In genomic region chr17:28280831-28281377, GRCm38 (mm10) we compare ENCODE assay signal across 14 mouse cellular contexts. TPM values are rescaled to one million over a fixed set of nuclear protein-coding genes. Genes with fewer than 3 reads are reported as not detected.
DNase-seq lines count a peak whose midpoint lies in the region; ATAC-seq lines count a peak whose summit lies in the region.
"Had no signal": no experiment of that assay in that cellular context is flagged by ENCODE, and none has a peak within 500 bp of the region (broad histone marks: within the 10 kb centered on the region; RNA-seq: fewer than 3 reads in every experiment).

No protein-coding gene starts in this region.

- H3K4me1 ChIP-seq in heart, embryonic 12.5 days (replicated peaks): peaks cover 28% of the 10 kb centered on the region
- peaks cover 48% of the 10 kb centered on the region for H3K4me1 ChIP-seq in midbrain, embryonic 10.5 days
- peaks cover 7% of the 10 kb centered on the region; the same call in 1 of the 2 replicates for H3K4me1 ChIP-seq in midbrain, embryonic 14.5 days (ENCODE audit: control insufficient read depth, insufficient read depth, low read length)
- H3K4me1 ChIP-seq in intestine, embryonic 16.5 days (ENCODE audit: control insufficient read depth, insufficient read depth, low read length): peaks cover 43% of the 10 kb centered on the region
- H3K4me1 ChIP-seq in stomach, embryonic 15.5 days: peaks cover 46% of the 10 kb centered on the region

- H3K36me3 ChIP-seq in heart, embryonic 12.5 days: no peaks in the 10 kb centered on the region
- no peaks in the 10 kb centered on the region for H3K36me3 ChIP-seq in midbrain, embryonic 10.5 days
- no peaks in the 10 kb centered on the region for H3K36me3 ChIP-seq in midbrain, embryonic 14.5 days (ENCODE audit: control insufficient read depth, insufficient read depth, low read length)
- H3K36me3 ChIP-seq in intestine, embryonic 16.5 days (ENCODE audit: control insufficient read depth, insufficient read depth, low read length): no peaks in the 10 kb centered on the region
- no peaks in the 10 kb centered on the region for H3K36me3 ChIP-seq in stomach, embryonic 15.5 days
- H3K36me3 ChIP-seq: hindbrain, embryonic 15.5 days had no signal

- H3K9ac ChIP-seq in heart, embryonic 12.5 days: 0 out of 2 replicates have a peak overlapping the region, but pooled peaks have one; percentile 32
- H3K9ac ChIP-seq in midbrain, embryonic 14.5 days (replicated peaks; ENCODE audit: low read length): no peak overlapping the region
- peak overlapping the region; percentile 40; the same call in 1 of the 2 replicates for H3K9ac ChIP-seq in intestine, embryonic 16.5 days (ENCODE audit: low read depth, low read length)
- H3K9ac ChIP-seq in stomach, embryonic 15.5 days: no peak overlapping the region
- H3K9ac ChIP-seq: hindbrain, embryonic 15.5 days had no signal

- ATAC-seq in heart, embryonic 12.5 days (ENCODE audit: insufficient number of reproducible peaks, low FRiP score): no peak
- ATAC-seq in midbrain, embryonic 14.5 days (ENCODE audit: low FRiP score, low TSS enrichment): no peak
- ATAC-seq in intestine, embryonic 16.5 days: 0 out of 2 replicates have a peak, but pooled peaks have one; percentile 27
- peak; percentile 13; the same call in 1 of the 2 replicates for ATAC-seq in stomach, embryonic 15.5 days (ENCODE audit: insufficient read depth, low FRiP score, low read depth)
- ATAC-seq: forebrain, embryonic 16.5 days; Patski had no signal

- WGBS in heart, embryonic 12.5 days: 54% methylated on average over 5 of the region's 5 CpGs
- WGBS in midbrain, embryonic 10.5 days: 53% methylated on average over 5 of the region's 5 CpGs
- WGBS in midbrain, embryonic 14.5 days: 46% methylated on average over 5 of the region's 5 CpGs
- WGBS in intestine, embryonic 16.5 days: 30% methylated on average over 5 of the region's 5 CpGs
- 30% methylated on average over 5 of the region's 5 CpGs for WGBS in stomach, embryonic 15.5 days

- H3K9me3 ChIP-seq in heart, embryonic 12.5 days (replicated peaks): no peaks in the 10 kb centered on the region
- no peaks in the 10 kb centered on the region for H3K9me3 ChIP-seq in midbrain, embryonic 10.5 days (replicated peaks)
- no peaks in the 10 kb centered on the region for H3K9me3 ChIP-seq in midbrain, embryonic 14.5 days (ENCODE audit: control insufficient read depth, low read length)
- no peaks in the 10 kb centered on the region for H3K9me3 ChIP-seq in intestine, embryonic 16.5 days (ENCODE audit: control insufficient read depth, low read length)
- no peaks in the 10 kb centered on the region for H3K9me3 ChIP-seq in stomach, embryonic 15.5 days
- H3K9me3 ChIP-seq: hindbrain, embryonic 15.5 days had no signal

- H3K4me2 ChIP-seq in heart, embryonic 12.5 days: no peak overlapping the region
- H3K4me2 ChIP-seq in midbrain, embryonic 14.5 days (ENCODE audit: low read length): no peak overlapping the region
- no peak overlapping the region for H3K4me2 ChIP-seq in intestine, embryonic 16.5 days (ENCODE audit: low read depth, low read length)
- no peak overlapping the region for H3K4me2 ChIP-seq in stomach, embryonic 15.5 days
- H3K4me2 ChIP-seq: hindbrain, embryonic 15.5 days had no signal

- no peaks in the 10 kb centered on the region for H3K27me3 ChIP-seq in heart, embryonic 12.5 days (replicated peaks)
- H3K27me3 ChIP-seq in midbrain, embryonic 10.5 days (ENCODE audit: low read depth, poor library complexity, severe bottlenecking): no peaks in the 10 kb centered on the region
- no peaks in the 10 kb centered on the region for H3K27me3 ChIP-seq in midbrain, embryonic 14.5 days (ENCODE audit: control insufficient read depth, insufficient read depth, low read length)
- no peaks in the 10 kb centered on the region for H3K27me3 ChIP-seq in intestine, embryonic 16.5 days (replicated peaks; ENCODE audit: control insufficient read depth, insufficient read depth, low read length)
- H3K27me3 ChIP-seq in stomach, embryonic 15.5 days (replicated peaks): no peaks in the 10 kb centered on the region
- H3K27me3 ChIP-seq: hindbrain, embryonic 15.5 days; Patski had no signal

- no peak for DNase-seq in heart, adult 8-10 months (ENCODE audit: low spot score)
- DNase-seq in midbrain, embryonic 10.5 days (ENCODE audit: low spot score): no peak
- DNase-seq in midbrain, embryonic 14.5 days: no peak
- DNase-seq in spleen, postnatal 4 days (ENCODE audit: low spot score in 2 of 2): no peak
- DNase-seq in embryo, embryonic 9.5 days (ENCODE audit: extremely low spot score): no peak
- DNase-seq: cerebellum, adult 2 months; left cerebral cortex, postnatal 4 days; lung, postnatal 36 days had no signal

- H3K4me3 ChIP-seq in heart, embryonic 12.5 days: no peak overlapping the region
- no peak overlapping the region for H3K4me3 ChIP-seq in midbrain, embryonic 10.5 days
- H3K4me3 ChIP-seq in midbrain, embryonic 14.5 days (replicated peaks; ENCODE audit: low read depth, low read length): no peak overlapping the region
- H3K4me3 ChIP-seq in intestine, embryonic 16.5 days (ENCODE audit: low read length): no peak overlapping the region
- H3K4me3 ChIP-seq in stomach, embryonic 15.5 days (replicated peaks): no peak overlapping the region
- H3K4me3 ChIP-seq: hindbrain, embryonic 15.5 days had no signal

- no peak overlapping the region for H3K27ac ChIP-seq in heart, embryonic 12.5 days (ENCODE audit: poor library complexity, severe bottlenecking)
- peak overlapping the region; percentile 46 for H3K27ac ChIP-seq in midbrain, embryonic 10.5 days (replicated peaks)
- H3K27ac ChIP-seq in midbrain, embryonic 14.5 days (replicated peaks; ENCODE audit: low read depth, low read length): no peak overlapping the region
- H3K27ac ChIP-seq in intestine, embryonic 16.5 days (ENCODE audit: low read length): no peak overlapping the region
- no peak overlapping the region for H3K27ac ChIP-seq in stomach, embryonic 15.5 days
- H3K27ac ChIP-seq: hindbrain, embryonic 15.5 days had no signal

RNA-seq across cellular contexts. Expression of gene Fance, which starts 32.4 kb away (rescaled TPM):
- polyA plus RNA-seq in heart, embryonic 12.5 days (2016; fragmentation: Nextera tagmentation; extraction: Ambion mirVana): 21.8 and 23.0 TPM in 2 replicates
- 10 to 100 TPM in 3 of 4 experiments, 1 to 10 TPM in 1; 9.2 to 15.2 (median 12.3) TPM for total RNA-seq in heart, adult 8-10 months (2022)
- polyA plus RNA-seq in midbrain, embryonic 10.5 days (2016; fragmentation: Nextera tagmentation; extraction: Ambion mirVana): 28.2 and 30.8 TPM in 2 replicates
- polyA plus RNA-seq in midbrain, embryonic 14.5 days (2014; fragmentation: Nextera tagmentation; extraction: Ambion mirVana): 19.5 and 24.3 TPM in 2 replicates
- polyA plus RNA-seq in intestine, embryonic 16.5 days (2015; fragmentation: Nextera tagmentation; extraction: Ambion mirVana): 20.2 and 21.8 TPM in 2 replicates
- 26.9 and 29.9 TPM in 2 replicates for polyA plus RNA-seq in stomach, embryonic 15.5 days (2015; fragmentation: Nextera tagmentation; extraction: Ambion mirVana)

RNA-seq across cellular contexts. Expression of gene Rpl10a, which starts 47.4 kb away (rescaled TPM):
- polyA plus RNA-seq in heart, embryonic 12.5 days (2016; fragmentation: Nextera tagmentation; extraction: Ambion mirVana): 301 and 344 TPM in 2 replicates
- total RNA-seq in heart, adult 8-10 months (2022): 100 to 1,000 TPM; 377 to 423 (median 382) TPM
- polyA plus RNA-seq in midbrain, embryonic 10.5 days (2016; fragmentation: Nextera tagmentation; extraction: Ambion mirVana): 426 and 489 TPM in 2 replicates
- polyA plus RNA-seq in midbrain, embryonic 14.5 days (2014; fragmentation: Nextera tagmentation; extraction: Ambion mirVana): 401 and 423 TPM in 2 replicates
- 591 and 604 TPM in 2 replicates for polyA plus RNA-seq in intestine, embryonic 16.5 days (2015; fragmentation: Nextera tagmentation; extraction: Ambion mirVana)
- polyA plus RNA-seq in stomach, embryonic 15.5 days (2015; fragmentation: Nextera tagmentation; extraction: Ambion mirVana): 490 and 616 TPM in 2 replicates

RNA-seq across cellular contexts. Expression of gene Ppard, which starts 48.4 kb away (rescaled TPM):
- polyA plus RNA-seq in heart, embryonic 12.5 days (2016; fragmentation: Nextera tagmentation; extraction: Ambion mirVana): 1.1 and 1.4 TPM in 2 replicates
- 10 to 100 TPM; 32.4 to 33.8 (median 33.1) TPM for total RNA-seq in heart, adult 8-10 months (2022)
- 1.5 and 1.7 TPM in 2 replicates for polyA plus RNA-seq in midbrain, embryonic 10.5 days (2016; fragmentation: Nextera tagmentation; extraction: Ambion mirVana)
- polyA plus RNA-seq in midbrain, embryonic 14.5 days (2014; fragmentation: Nextera tagmentation; extraction: Ambion mirVana): 1.2 and 1.5 TPM in 2 replicates
- 2.2 and 2.3 TPM in 2 replicates for polyA plus RNA-seq in intestine, embryonic 16.5 days (2015; fragmentation: Nextera tagmentation; extraction: Ambion mirVana)
- polyA plus RNA-seq in stomach, embryonic 15.5 days (2015; fragmentation: Nextera tagmentation; extraction: Ambion mirVana): 3.3 and 4.6 TPM in 2 replicates

Comparison
In these comparisons a context has a peak if more than half of its experiments do, and no peak if none do; other contexts are left out.
1. ATAC-seq: peak in intestine, embryonic 16.5 days (single experiment) and stomach, embryonic 15.5 days (single experiment); none in heart, embryonic 12.5 days (single experiment) and midbrain, embryonic 14.5 days (single experiment).
2. H3K9ac ChIP-seq: peak in heart, embryonic 12.5 days (single experiment) and intestine, embryonic 16.5 days (single experiment); none in midbrain, embryonic 14.5 days (single experiment) and stomach, embryonic 15.5 days (single experiment).